Mouse (Mus musculus) adrenal gland (tissue): ENCODE measurements around the gene Cyp2d9.
"Not testable (repeated sequence)": the region's sequence is repeated elsewhere in the genome, so short reads cannot be mapped to it uniquely, and the experiment has no call there.

Source experiments
- intact Hi-C: fragments of 180-260 bp; cut with DNase I; formaldehyde crosslinking; loops from one replicate; pipeline ENCODE4 v1.15.1; 2025
- long read RNA-seq, 2 experiments: library from polyadenylated mRNA; unstranded; transcript quantifications; one replicate each; pipeline ENCODE4 v2.0.0; 2020; ENCODE audit warnings: borderline replicate concordance in 1 of 2; ENCODE audit not compliant: insufficient replicate concordance in 1 of 2

Cyp2d9 gene
- long read RNA-seq, experiment 1 = 0 reads
- long read RNA-seq, experiment 2 = 0 reads

DNA sequence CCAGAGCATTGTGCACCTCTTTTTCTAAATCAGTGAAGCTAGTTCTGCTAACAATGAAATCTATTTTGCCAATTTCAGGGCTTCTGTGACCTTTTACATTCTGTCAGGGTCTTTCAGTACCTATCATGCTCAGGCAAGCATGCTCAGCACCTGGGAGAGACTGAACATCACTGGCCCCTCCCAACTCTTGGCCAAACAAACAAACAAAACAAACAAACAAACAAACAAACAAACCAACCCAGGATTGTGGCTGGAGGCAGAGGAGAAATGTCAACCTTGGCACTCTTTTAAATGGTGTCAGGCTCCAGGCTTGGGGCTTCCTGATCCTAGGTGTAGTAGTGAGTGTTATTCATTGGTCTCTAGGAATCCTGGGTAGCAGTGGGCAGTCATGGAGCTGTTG, at the start of gene Cyp2d9:
Cyp2d9 (plus strand) TSS at position 301 of the 400 bp plus-strand sequence.
- intact Hi-C loops = no loop called here

DNA sequence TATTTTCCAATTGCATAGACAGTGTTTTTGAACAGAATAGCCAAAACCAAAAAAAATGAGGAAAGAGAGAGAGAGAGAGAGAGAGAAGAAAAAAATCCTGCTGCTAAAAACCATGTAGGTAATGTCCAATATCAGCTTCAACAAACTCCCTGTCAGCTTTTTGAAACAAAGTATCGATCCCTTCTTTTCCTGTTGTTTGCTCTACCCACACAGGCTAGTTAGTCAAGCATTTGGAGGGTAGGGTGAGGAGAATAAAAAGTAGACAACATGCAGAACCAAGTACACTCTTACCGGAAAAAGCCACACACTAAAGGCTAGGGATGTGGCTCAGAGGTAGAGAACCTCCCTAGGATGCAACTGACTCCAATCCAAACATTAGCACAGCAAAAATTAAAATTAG, 47.5 kb upstream of the Cyp2d9 start:
- intact Hi-C loops = no loop called here

GRCm38 (mm10) chr15:82389916-82390315, 43.3 kb upstream of the Cyp2d9 start:
- intact Hi-C loops = not testable (repeated sequence)

- intact Hi-C loops = not testable (repeated sequence)
Measured at GRCm38 (mm10) chr15:82393922-82394321, 39.3 kb upstream of the Cyp2d9 start, which contains the start of gene Cyp2d11. TSS of gene Cyp2d11 (minus strand) at chr15:82394022.

GRCm38 (mm10) chr15:82395955-82396354, 37.3 kb upstream of the Cyp2d9 start:
- intact Hi-C loops = loop anchor here (5.0 kb wide), 1 partner anchor 51 kb away; no protein-coding TSS in a partner anchor

- intact Hi-C loops = no loop called here
Measured at GRCm38 (mm10) chr15:82401516-82401915, 31.7 kb upstream of the Cyp2d9 start.

- intact Hi-C loops = no loop called here
Measured at GRCm38 (mm10) chr15:82402106-82402505, 31.1 kb upstream of the Cyp2d9 start.

GRCm38 (mm10) chr15:82402741-82403140, 30.5 kb upstream of the Cyp2d9 start:
- intact Hi-C loops = no loop called here

- intact Hi-C loops = no loop called here
Measured at GRCm38 (mm10) chr15:82403606-82404005, 29.6 kb upstream of the Cyp2d9 start.

DNA sequence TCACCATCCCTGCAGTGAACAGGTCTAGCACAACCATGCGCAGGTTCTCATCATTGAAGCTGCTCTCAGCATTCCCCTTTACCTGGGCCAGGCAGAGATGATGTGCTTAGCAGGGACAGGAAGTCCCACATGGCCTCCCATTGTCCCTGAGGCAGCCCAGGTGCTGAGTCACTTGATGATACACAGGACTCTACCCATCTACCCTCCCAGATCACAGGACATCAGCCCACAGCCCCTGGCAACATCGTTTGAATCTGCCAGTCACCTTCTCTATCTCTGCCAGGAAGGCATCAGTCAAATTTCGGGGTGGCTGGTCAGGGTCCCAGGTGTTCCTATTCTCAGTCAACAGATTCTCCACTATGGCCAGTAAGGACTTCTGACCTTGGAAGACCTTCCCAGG, 29.1 kb upstream of the Cyp2d9 start:
- intact Hi-C loops = no loop called here

- intact Hi-C loops = no loop called here
Measured at GRCm38 (mm10) chr15:82406981-82407380, 26.3 kb upstream of the Cyp2d9 start, which contains the start of gene Cyp2d10. TSS of gene Cyp2d10 (minus strand) at chr15:82407195.

GRCm38 (mm10) chr15:82407536-82407935, 25.7 kb upstream of the Cyp2d9 start:
- intact Hi-C loops = no loop called here

GRCm38 (mm10) chr15:82416797-82417789, 16.1 kb upstream of the Cyp2d9 start:
- intact Hi-C loops = loop anchor here (2.0 to 5.0 kb wide), 2 partner anchors 60 to 150 kb away; no protein-coding TSS in a partner anchor

DNA sequence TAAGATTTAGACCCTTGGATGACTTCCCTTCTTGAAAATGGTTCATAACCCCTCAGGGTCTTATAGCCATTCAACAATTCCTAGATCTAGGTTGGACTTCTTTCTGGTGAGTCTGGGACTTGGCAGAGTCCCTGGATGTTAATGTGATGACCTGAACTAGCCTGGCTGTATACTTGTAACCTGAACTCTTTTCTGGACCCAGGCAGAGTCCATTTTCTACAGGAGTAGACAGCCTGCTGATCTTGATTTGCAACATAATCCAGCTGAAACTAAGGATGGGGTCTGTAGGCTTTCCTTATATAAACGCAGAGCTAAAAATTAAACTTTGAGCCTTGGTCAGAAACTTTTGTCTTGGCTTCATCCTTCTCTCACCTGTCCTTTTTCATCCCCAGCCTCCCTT, 14.6 kb upstream of the Cyp2d9 start:
- intact Hi-C loops = loop anchor here (5.0 kb wide), 1 partner anchor 61 kb away; no protein-coding TSS in a partner anchor

GRCm38 (mm10) chr15:82422935-82423334, 10.3 kb upstream of the Cyp2d9 start:
- intact Hi-C loops = no loop called here

DNA sequence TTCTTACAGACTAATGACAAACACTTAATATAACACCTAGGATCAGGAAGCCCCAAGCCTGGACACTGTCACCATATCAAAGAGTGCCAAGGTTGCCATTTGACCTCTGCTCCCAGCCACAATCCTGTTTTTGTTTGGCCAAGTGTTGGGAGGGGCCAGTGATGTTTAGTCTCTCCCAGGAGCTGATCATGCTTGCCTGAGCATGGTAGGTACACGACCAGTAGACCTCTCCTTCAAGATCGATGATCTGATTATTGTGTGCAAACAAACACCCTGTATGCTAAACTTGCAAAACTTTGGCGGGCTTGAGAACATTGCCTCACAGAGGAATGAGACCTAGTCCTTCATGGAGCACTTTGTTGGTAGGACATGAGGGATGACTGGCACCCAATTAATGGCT, 9.8 kb upstream of the Cyp2d9 start:
- intact Hi-C loops = no loop called here

DNA sequence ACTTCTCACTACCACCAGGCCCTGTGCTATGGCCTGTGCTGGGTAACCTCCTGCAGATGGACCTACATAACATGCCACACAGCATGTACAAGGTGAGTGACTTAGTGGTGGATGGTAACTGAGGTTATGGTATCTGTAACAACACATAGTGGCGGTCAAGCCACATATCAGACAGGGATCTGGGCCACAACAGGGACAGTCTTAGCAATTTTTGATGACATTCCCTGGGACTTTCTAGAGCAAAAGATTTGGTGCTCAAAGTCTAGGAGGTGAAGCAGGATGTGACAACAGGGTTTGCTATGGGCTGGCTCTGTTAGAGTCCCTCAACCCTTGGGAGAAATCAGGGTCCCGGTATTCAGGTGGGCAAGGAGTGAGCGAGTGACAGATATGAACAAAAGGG, 384 bp downstream of the Cyp2d9 start:
- intact Hi-C loops = no loop called here

GRCm38 (mm10) chr15:82434541-82434940, 1.3 kb downstream of the Cyp2d9 start:
- intact Hi-C loops = no loop called here

GRCm38 (mm10) chr15:82435011-82435410, 1.8 kb downstream of the Cyp2d9 start:
- intact Hi-C loops = no loop called here

- intact Hi-C loops = no loop called here
Measured at GRCm38 (mm10) chr15:82435606-82436005, 2.4 kb downstream of the Cyp2d9 start.

GRCm38 (mm10) chr15:82437975-82438617, 4.9 kb downstream of the Cyp2d9 start:
- intact Hi-C loops = no loop called here

GRCm38 (mm10) chr15:82443658-82444057, 10.4 kb downstream of the Cyp2d9 start:
- intact Hi-C loops = no loop called here
